Comparison of ENCODE assay signal across 9 mouse cellular contexts in genomic region chr12:86983470-86984193, GRCm38 (mm10). TPM values are rescaled to one million over a fixed set of nuclear protein-coding genes. Genes with fewer than 3 reads are reported as not detected.
DNase-seq lines count a peak whose midpoint lies in the region; ATAC-seq and TF ChIP-seq lines count a peak whose summit lies in the region.
"Had no signal": no experiment of that assay in that cellular context is flagged by ENCODE, and none has a peak within 500 bp of the region (broad histone marks: within the 10 kb centered on the region; RNA-seq: fewer than 3 reads in every experiment).

No protein-coding gene starts in this region.

- peak; percentile 63 for DNase-seq in layer of hippocampus, adult 11-12 months (ENCODE audit: low spot score)
- no peak for DNase-seq in layer of hippocampus, adult 9-10 months (ENCODE audit: low spot score)
- DNase-seq in embryo, embryonic 9.5 days (ENCODE audit: extremely low spot score), result peak; percentile 77
- DNase-seq in heart, adult 8-10 months (ENCODE audit: low spot score), result peak; percentile 32
- DNase-seq in kidney, adult 8-10 months, result peak; percentile 25 to 50
- peak; percentile 15 to 32 (median 28) for DNase-seq in liver, embryonic 14.5 days (ENCODE audit: low read depth in 3 of 3, low spot score in 3 of 3)

- H3K4me3 ChIP-seq in liver, embryonic 14.5 days (ENCODE audit: insufficient read depth in 1 of 2, low read depth in 2 of 2, low read length in 2 of 2), result no peak overlapping the region
- H3K4me3 ChIP-seq in neural tube, embryonic 13.5 days, result peak overlapping the region; percentile 15; the same call in 1 of the 2 replicates
- H3K4me3 ChIP-seq: heart, embryonic 15.5 days had no signal

- 5% methylated on average over 28 of the region's 28 CpGs for WGBS in liver, embryonic 14.5 days (ENCODE audit: insufficient replicate concordance)
- 1% methylated on average over 28 of the region's 28 CpGs for WGBS in neural tube, embryonic 13.5 days

- no peak for TF ChIP-seq CTCF in liver, embryonic 14.5 days (IDR thresholded peaks at IDR 0.05; ENCODE audit: low read depth)

- H3K27ac ChIP-seq in liver, embryonic 14.5 days, result no peak overlapping the region
- H3K27ac ChIP-seq in neural tube, embryonic 13.5 days (replicated peaks), result peak overlapping the region; percentile 28; the same call in 1 of the 2 replicates
- H3K27ac ChIP-seq: heart, embryonic 15.5 days had no signal

- H3K4me1 ChIP-seq in liver, embryonic 14.5 days (replicated peaks; ENCODE audit: control insufficient read depth in 2 of 2, insufficient read depth in 2 of 2, low read length in 1 of 2), result no peaks in the 10 kb centered on the region
- peaks cover 20% of the 10 kb centered on the region for H3K4me1 ChIP-seq in neural tube, embryonic 13.5 days (replicated peaks)

- no peak for TF ChIP-seq EP300 in liver, embryonic 14.5 days (IDR thresholded peaks at IDR 0.05; ENCODE audit: low read depth)

- peaks cover 19% of the 10 kb centered on the region for H3K27me3 ChIP-seq in liver, embryonic 14.5 days (ENCODE audit: control insufficient read depth, insufficient read depth, low read length)
- H3K27me3 ChIP-seq in neural tube, embryonic 13.5 days, result peaks cover 96% of the 10 kb centered on the region

- no peaks in the 10 kb centered on the region for H3K9me3 ChIP-seq in liver, embryonic 14.5 days (ENCODE audit: control insufficient read depth, low read length)
- no peaks in the 10 kb centered on the region for H3K9me3 ChIP-seq in neural tube, embryonic 13.5 days
- H3K9me3 ChIP-seq: heart, embryonic 15.5 days had no signal

- no peaks in the 10 kb centered on the region for H3K36me3 ChIP-seq in liver, embryonic 14.5 days (replicated peaks; ENCODE audit: control insufficient read depth, insufficient read depth, low read depth)
- H3K36me3 ChIP-seq in neural tube, embryonic 13.5 days, result no peaks in the 10 kb centered on the region
- H3K36me3 ChIP-seq: heart, embryonic 15.5 days had no signal

- H3K4me2 ChIP-seq in liver, embryonic 14.5 days (ENCODE audit: low read depth), result no peak overlapping the region
- H3K4me2 ChIP-seq in neural tube, embryonic 13.5 days, result peak overlapping the region; percentile 47
- H3K4me2 ChIP-seq: heart, embryonic 15.5 days had no signal

- H3K9ac ChIP-seq in liver, embryonic 14.5 days (replicated peaks), result no peak overlapping the region
- peak overlapping the region; percentile 54 for H3K9ac ChIP-seq in neural tube, embryonic 13.5 days
- H3K9ac ChIP-seq: heart, embryonic 15.5 days had no signal

- ATAC-seq in liver, embryonic 14.5 days (ENCODE audit: insufficient read depth), result no peak
- ATAC-seq in neural tube, embryonic 13.5 days (ENCODE audit: low read depth), result peak; percentile 54; the same call in 1 of the 2 replicates
- no peak for ATAC-seq in activated CD4-positive, CD25-positive, alpha-beta regulatory T cell, adult 4 months

RNA-seq across cellular contexts. Expression of gene Zdhhc22, which starts 6.6 kb away (rescaled TPM):
- not detected for total RNA-seq in heart, adult 8-10 months (2022)
- polyA plus RNA-seq in liver, embryonic 14.5 days (2012; rRNA removed), result not detected in 2 replicates
- not detected in 2 replicates for polyA plus RNA-seq in liver, embryonic 14.5 days (2014; fragmentation: Nextera tagmentation; extraction: Ambion mirVana)
- 17.1 and 23.5 TPM in 2 replicates for polyA plus RNA-seq in neural tube, embryonic 13.5 days (2015; fragmentation: Nextera tagmentation; extraction: Ambion mirVana)
- polyA plus RNA-seq in activated CD4-positive, CD25-positive, alpha-beta regulatory T cell, adult 4 months (2017; shearing (Covaris generic)), result under 1 TPM in 1 of 2 experiments, not detected in 1; 0.60 TPM
- polyA plus RNA-seq: heart, embryonic 15.5 days had no signal

RNA-seq across cellular contexts. Expression of gene Cipc, which starts 36.8 kb away (rescaled TPM):
- 10 to 100 TPM; 42.4 to 53.8 (median 48.3) TPM for total RNA-seq in heart, adult 8-10 months (2022)
- 7.5 and 8.8 TPM in 2 replicates for polyA plus RNA-seq in liver, embryonic 14.5 days (2012; rRNA removed)
- polyA plus RNA-seq in liver, embryonic 14.5 days (2014; fragmentation: Nextera tagmentation; extraction: Ambion mirVana), result 10.0 and 10.7 TPM in 2 replicates
- polyA plus RNA-seq in neural tube, embryonic 13.5 days (2015; fragmentation: Nextera tagmentation; extraction: Ambion mirVana), result 39.2 and 45.6 TPM in 2 replicates
- polyA plus RNA-seq in activated CD4-positive, CD25-positive, alpha-beta regulatory T cell, adult 4 months (2017; shearing (Covaris generic)), result 10 to 100 TPM; 19.8 to 20.1 TPM

RNA-seq across cellular contexts. Expression of gene Tmem63c, which starts 37.5 kb away (rescaled TPM):
- under 1 TPM in 3 of 4 experiments, not detected in 1; 0.08 to 0.28 (median 0.17) TPM for total RNA-seq in heart, adult 8-10 months (2022)
- 0.02 TPM in 1 of 2 replicates, not detected in the other for polyA plus RNA-seq in liver, embryonic 14.5 days (2012; rRNA removed)
- polyA plus RNA-seq in liver, embryonic 14.5 days (2014; fragmentation: Nextera tagmentation; extraction: Ambion mirVana), result not detected in 2 replicates
- 6.1 and 7.1 TPM in 2 replicates for polyA plus RNA-seq in neural tube, embryonic 13.5 days (2015; fragmentation: Nextera tagmentation; extraction: Ambion mirVana)
- polyA plus RNA-seq in activated CD4-positive, CD25-positive, alpha-beta regulatory T cell, adult 4 months (2017; shearing (Covaris generic)), result under 1 TPM in 1 of 2 experiments, not detected in 1; 0.40 TPM

Comparison
In these comparisons a context has a peak if more than half of its experiments do, and no peak if none do; other contexts are left out.
1. RNA of gene Zdhhc22, which starts 6.6 kb away (polyA plus RNA-seq): 17.1 to 23.5 TPM in neural tube, embryonic 13.5 days; 0.60 TPM in activated CD4-positive, CD25-positive, alpha-beta regulatory T cell, adult 4 months and not detected in liver, embryonic 14.5 days; every median in the first group is over 10 times any median in the second.